Mouse (Mus musculus): Measurements from ENCODE around the gene Sipa1l1. TPM values are rescaled to one million over a fixed set of nuclear protein-coding genes. Genes with fewer than 3 reads are reported as not detected.

Gene Sipa1l1
- polyA plus RNA-seq, 1 experiment, result 9.7 TPM

- Histone ChIP-seq H3K79me2 (ENCODE audit: control insufficient read depth, insufficient read depth) (no peaks in the 10 kb centered on the region), H3K27me3 (ENCODE audit: control insufficient read depth, insufficient read depth, insufficient read length) (no peaks in the 10 kb centered on the region), H3K4me3 (ENCODE audit: insufficient read depth, poor library complexity, severe bottlenecking) (no peak overlapping the region), H3ac (ENCODE audit: control insufficient read depth, insufficient read length, low read depth) (no peak overlapping the region), H3K79me3 (ENCODE audit: low read depth) (no peaks in the 10 kb centered on the region), H3K36me3 (ENCODE audit: control insufficient read depth, insufficient read depth) (peaks cover 5% of the 10 kb centered on the region)
- TF ChIP-seq MYOG (IDR thresholded peaks at IDR 0.05; ENCODE audit: control insufficient read depth, extremely low read depth, insufficient read length) (no peak), USF1 (IDR thresholded peaks at IDR 0.05; ENCODE audit: low read depth) (no peak), FOSL1 (IDR thresholded peaks at IDR 0.05; ENCODE audit: insufficient read depth, low read length, poor library complexity, severe bottlenecking) (no peak), CTCF (IDR thresholded peaks at IDR 0.05; ENCODE audit: control insufficient read depth, insufficient read depth, insufficient read length) (no peak), MYOD1 (IDR thresholded peaks at IDR 0.05; ENCODE audit: control insufficient read depth, insufficient read length, low read depth) (no peak), CEBPB (IDR thresholded peaks at IDR 0.05; ENCODE audit: low read depth) (no peak), MAX (IDR thresholded peaks at IDR 0.05) (no peak)
These were observed 228.1 kb downstream of the Sipa1l1 start for GRCm38 (mm10) chr12:82397193-82397592.

- Histone ChIP-seq H3K4me3 (ENCODE audit: insufficient read depth, poor library complexity, severe bottlenecking) (no peak overlapping the region), H3K27me3 (ENCODE audit: control insufficient read depth, insufficient read depth, insufficient read length) (no peaks in the 10 kb centered on the region), H3K79me2 (ENCODE audit: control insufficient read depth, insufficient read depth) (no peaks in the 10 kb centered on the region), H3ac (ENCODE audit: control insufficient read depth, insufficient read length, low read depth) (no peak overlapping the region), H3K79me3 (ENCODE audit: low read depth) (no peaks in the 10 kb centered on the region), H3K36me3 (ENCODE audit: control insufficient read depth, insufficient read depth) (peaks cover 8% of the 10 kb centered on the region)
- TF ChIP-seq MAX (IDR thresholded peaks at IDR 0.05) (no peak), FOSL1 (IDR thresholded peaks at IDR 0.05; ENCODE audit: insufficient read depth, low read length, poor library complexity, severe bottlenecking) (no peak), MYOG (IDR thresholded peaks at IDR 0.05; ENCODE audit: control insufficient read depth, extremely low read depth, insufficient read length) (no peak), USF1 (IDR thresholded peaks at IDR 0.05; ENCODE audit: low read depth) (no peak), CEBPB (IDR thresholded peaks at IDR 0.05; ENCODE audit: low read depth) (no peak), CTCF (IDR thresholded peaks at IDR 0.05; ENCODE audit: control insufficient read depth, insufficient read depth, insufficient read length) (no peak), MYOD1 (IDR thresholded peaks at IDR 0.05; ENCODE audit: control insufficient read depth, insufficient read length, low read depth) (no peak)
These were observed 228.6 kb downstream of the Sipa1l1 start for GRCm38 (mm10) chr12:82397751-82398150.

- Histone ChIP-seq H3K27me3 (ENCODE audit: control insufficient read depth, insufficient read depth, insufficient read length) (no peaks in the 10 kb centered on the region), H3ac (ENCODE audit: control insufficient read depth, insufficient read length, low read depth) (no peak overlapping the region), H3K79me2 (ENCODE audit: control insufficient read depth, insufficient read depth) (no peaks in the 10 kb centered on the region), H3K4me3 (ENCODE audit: insufficient read depth, poor library complexity, severe bottlenecking) (no peak overlapping the region), H3K79me3 (ENCODE audit: low read depth) (no peaks in the 10 kb centered on the region), H3K36me3 (ENCODE audit: control insufficient read depth, insufficient read depth) (peaks cover 16% of the 10 kb centered on the region)
- TF ChIP-seq MYOG (IDR thresholded peaks at IDR 0.05; ENCODE audit: control insufficient read depth, extremely low read depth, insufficient read length), result no peak
- TF ChIP-seq USF1 (IDR thresholded peaks at IDR 0.05; ENCODE audit: low read depth), result no peak
- no peak for TF ChIP-seq CEBPB (IDR thresholded peaks at IDR 0.05; ENCODE audit: low read depth)
- no peak for TF ChIP-seq CTCF (IDR thresholded peaks at IDR 0.05; ENCODE audit: control insufficient read depth, insufficient read depth, insufficient read length)
- no peak for TF ChIP-seq MAX (IDR thresholded peaks at IDR 0.05)
- TF ChIP-seq FOSL1 (IDR thresholded peaks at IDR 0.05; ENCODE audit: insufficient read depth, low read length, poor library complexity, severe bottlenecking), result no peak
- TF ChIP-seq MYOD1 (IDR thresholded peaks at IDR 0.05; ENCODE audit: control insufficient read depth, insufficient read length, low read depth), result no peak
These were observed 229.8 kb downstream of the Sipa1l1 start for GRCm38 (mm10) chr12:82398926-82399325.

GRCm38 (mm10) chr12:82399971-82400720 is 231.0 kb downstream of the Sipa1l1 start:
- Histone ChIP-seq H3ac (ENCODE audit: control insufficient read depth, insufficient read length, low read depth) (no peak overlapping the region), H3K27me3 (ENCODE audit: control insufficient read depth, insufficient read depth, insufficient read length) (no peaks in the 10 kb centered on the region), H3K36me3 (ENCODE audit: control insufficient read depth, insufficient read depth) (peaks cover 16% of the 10 kb centered on the region), H3K4me3 (ENCODE audit: insufficient read depth, poor library complexity, severe bottlenecking) (no peak overlapping the region), H3K79me3 (ENCODE audit: low read depth) (no peaks in the 10 kb centered on the region), H3K79me2 (ENCODE audit: control insufficient read depth, insufficient read depth) (no peaks in the 10 kb centered on the region)
- no peak for TF ChIP-seq MAX (IDR thresholded peaks at IDR 0.05)
- TF ChIP-seq MYOD1 (IDR thresholded peaks at IDR 0.05; ENCODE audit: control insufficient read depth, insufficient read length, low read depth), result no peak
- TF ChIP-seq CTCF (IDR thresholded peaks at IDR 0.05; ENCODE audit: control insufficient read depth, insufficient read depth, insufficient read length), result no peak
- no peak for TF ChIP-seq MYOG (IDR thresholded peaks at IDR 0.05; ENCODE audit: control insufficient read depth, extremely low read depth, insufficient read length)
- no peak for TF ChIP-seq USF1 (IDR thresholded peaks at IDR 0.05; ENCODE audit: low read depth)
- no peak for TF ChIP-seq FOSL1 (IDR thresholded peaks at IDR 0.05; ENCODE audit: insufficient read depth, low read length, poor library complexity, severe bottlenecking)
- TF ChIP-seq CEBPB (IDR thresholded peaks at IDR 0.05; ENCODE audit: low read depth), result no peak

GRCm38 (mm10) chr12:82400783-82401182 is 231.7 kb downstream of the Sipa1l1 start:
- no peak for TF ChIP-seq MYOG (IDR thresholded peaks at IDR 0.05; ENCODE audit: control insufficient read depth, extremely low read depth, insufficient read length)
- no peak for TF ChIP-seq MAX (IDR thresholded peaks at IDR 0.05)
- no peak for TF ChIP-seq FOSL1 (IDR thresholded peaks at IDR 0.05; ENCODE audit: insufficient read depth, low read length, poor library complexity, severe bottlenecking)
- H3K79me3 ChIP-seq (ENCODE audit: low read depth), result no peaks in the 10 kb centered on the region
- H3K79me2 ChIP-seq (ENCODE audit: control insufficient read depth, insufficient read depth), result no peaks in the 10 kb centered on the region
- no peak overlapping the region for H3ac ChIP-seq (ENCODE audit: control insufficient read depth, insufficient read length, low read depth)
- peaks cover 16% of the 10 kb centered on the region for H3K36me3 ChIP-seq (ENCODE audit: control insufficient read depth, insufficient read depth)
- no peaks in the 10 kb centered on the region for H3K27me3 ChIP-seq (ENCODE audit: control insufficient read depth, insufficient read depth, insufficient read length)
- H3K4me3 ChIP-seq (ENCODE audit: insufficient read depth, poor library complexity, severe bottlenecking), result no peak overlapping the region
